Mouse (Mus musculus) Patski (cell line): Measurements from ENCODE around the gene Uba2. TPM values are rescaled to one million over a fixed set of nuclear protein-coding genes. Genes with fewer than 3 reads are reported as not detected.

ENCODE experiments used
- ATAC-seq: fragments of 100-300 bp; one replicate; pipeline ENCODE4 v1.8.0; 2021
- CTCF ChIA-PET: fragments of 350-600 bp; sonication (Branson Sonifier 250); formaldehyde crosslinking; loops from one replicate; lab custom pipeline; 2022; ENCODE audit warnings: inconsistent platforms; lab: Charles Lee
- POLR2A ChIA-PET: fragments of 350-600 bp; sonication (Branson Sonifier 250); formaldehyde crosslinking; loops from one replicate; lab custom pipeline; 2022; ENCODE audit warnings: antibody characterized with exemption, inconsistent platforms; lab: Charles Lee
- DNase-seq: peaks from one replicate; pipeline ENCODE4 v3.0.0-alpha.2; 2011; ENCODE audit warnings: low read depth, low spot score
- H3K27me3 ChIP-seq: fragments of 371-371 bp; one replicate; pipeline ENCODE4 v1.5.1; 2021
- CTCF ChIP-seq: fragments of 100-300 bp; IDR thresholded peaks from one replicate; pipeline ENCODE4 v1.5.1; 2021
- in situ Hi-C: fragments of 300-500 bp; cut with MboI; formaldehyde crosslinking; loops from 3 replicates; pipeline ENCODE4 v1.11.1; 2018; ENCODE audit warnings: low pct_unique_long_range_greater_than_20kb, mixed read lengths
- polyA plus RNA-seq: library from polyadenylated mRNA; unstranded; gene quantifications from one replicate; pipeline ENCODE4 v1.2.3, GENCODE M21; 2021

The Uba2 gene
- polyA plus RNA-seq, 1 experiment from 2014 or later, result 118 TPM

DNA sequence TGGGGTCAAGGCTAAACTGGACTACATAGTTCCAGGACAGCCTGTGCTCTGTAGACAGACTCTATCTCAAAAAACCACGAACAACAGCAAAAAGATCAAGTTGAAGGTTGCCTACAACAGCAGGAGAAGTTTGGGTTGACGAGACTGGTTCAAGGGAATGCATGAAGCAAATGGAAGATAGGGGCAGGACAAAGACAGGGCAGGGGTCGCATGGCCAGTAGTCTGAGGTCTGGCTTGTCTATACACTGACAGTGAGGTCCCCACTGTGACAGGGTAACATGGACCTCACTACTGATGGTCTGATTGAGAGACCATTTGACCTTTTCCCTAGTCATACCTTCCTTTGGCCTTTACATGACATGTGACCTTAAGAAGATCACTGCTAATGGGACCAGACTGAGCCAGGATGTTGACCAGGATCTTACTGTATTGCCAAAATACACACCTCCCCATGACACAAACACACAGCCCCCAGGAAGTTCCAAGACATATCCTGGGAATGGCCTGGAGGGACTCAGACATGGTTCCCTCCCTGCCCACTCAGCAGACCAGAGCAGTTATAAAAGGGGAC is 74.4 kb downstream of the Uba2 start, which contains the start of gene Scgb1b30:
TSS of gene Scgb1b30 (plus strand) at position 521 of the 571 bp plus-strand sequence.
- TF ChIP-seq CTCF, result no peak
- DNase-seq, result no peak
- no peaks in the 10 kb centered on the region for H3K27me3 ChIP-seq
- ChIA-PET CTCF (no interaction called here), POLR2A (no interaction called here)
- no peak for ATAC-seq
- in situ Hi-C loops, result no loop called here

Other genes starting within 250 kb of the Uba2 start
- gene Scgb2b26, start 224.6 kb downstream of the Uba2 start, polyA plus RNA-seq, result not detected
- gene Scgb2b27, start 155.7 kb downstream of the Uba2 start, polyA plus RNA-seq, result not detected
- gene Scgb1b27, start 148.1 kb downstream of the Uba2 start, polyA plus RNA-seq, result not detected
- gene Scgb1b30, start 74.2 kb downstream of the Uba2 start, polyA plus RNA-seq, result not detected
- gene Wtip, start 36.3 kb downstream of the Uba2 start, polyA plus RNA-seq, result 51.1 TPM
- 26.6 TPM for gene Pdcd2l, start 27.1 kb upstream of the Uba2 start, polyA plus RNA-seq
- gene Gpi1, start 60.7 kb upstream of the Uba2 start, polyA plus RNA-seq, result 845 TPM
- 0.24 TPM for gene Gm6096, start 81.4 kb upstream of the Uba2 start, polyA plus RNA-seq
- 30.9 TPM for gene 4931406P16Rik, start 144.0 kb upstream of the Uba2 start, polyA plus RNA-seq
- gene Lsm14a, start 223.7 kb upstream of the Uba2 start, polyA plus RNA-seq, result 118 TPM